Mouse (Mus musculus): ENCODE results near the gene Fam71a. TPM values are rescaled to one million over a fixed set of nuclear protein-coding genes. Genes with fewer than 3 reads are reported as not detected.

Gene Fam71a
- total and polyA plus RNA-seq, 3 experiments, result not detected

- H3K36me3 ChIP-seq (replicated peaks in 1 of 2; ENCODE audit: control insufficient read depth in 1 of 2, insufficient read depth in 1 of 2, low read length in 1 of 2), result no peaks in the 10 kb centered on the region
Measured at GRCm38 (mm10) chr1:191123696-191124095, 40.9 kb downstream of the Fam71a start.

GRCm38 (mm10) chr1:191122744-191123143 lies 41.9 kb downstream of the Fam71a start:
- no peak for TF ChIP-seq NELFE (IDR thresholded peaks at IDR 0.05; ENCODE audit: low read depth, low read length)
- no peak for TF ChIP-seq ELF1 (IDR thresholded peaks at IDR 0.05; ENCODE audit: low read depth, low read length)
- TF ChIP-seq MXI1 (IDR thresholded peaks at IDR 0.05; ENCODE audit: low read depth, low read length), result no peak
- no peak for TF ChIP-seq ETS1 (conservative IDR thresholded peaks at IDR 0.05; ENCODE audit: low read depth, low read length)
- TF ChIP-seq ZMIZ1 (IDR thresholded peaks at IDR 0.05; ENCODE audit: low read depth, low read length), result no peak
- no peak for TF ChIP-seq KAT2A (IDR thresholded peaks at IDR 0.05; ENCODE audit: insufficient replicate concordance, low read length)
- TF ChIP-seq ZKSCAN1 (IDR thresholded peaks at IDR 0.05; ENCODE audit: borderline replicate concordance, low read depth, low read length), result no peak
- TF ChIP-seq CHD2 (IDR thresholded peaks at IDR 0.05; ENCODE audit: low read length), result no peak
- no peak for TF ChIP-seq CHD1 (IDR thresholded peaks at IDR 0.05; ENCODE audit: low read depth, low read length)
- no peak for TF ChIP-seq ZNF384 (IDR thresholded peaks at IDR 0.05; ENCODE audit: low read depth, low read length)
- TF ChIP-seq SMC3 (IDR thresholded peaks at IDR 0.05; ENCODE audit: low read depth, low read length), result no peak
- no peak for TF ChIP-seq USF1 (IDR thresholded peaks at IDR 0.05; ENCODE audit: low read depth, low read length)
- TF ChIP-seq SIN3A (IDR thresholded peaks at IDR 0.05; ENCODE audit: low read length), result no peak
- TF ChIP-seq CTCF (conservative IDR thresholded peaks at IDR 0.05 in 1 of 2, IDR thresholded peaks at IDR 0.05 in 1 of 2; ENCODE audit: low read depth in 2 of 2, low read length in 2 of 2), result no peak
- no peak for TF ChIP-seq RAD21 (IDR thresholded peaks at IDR 0.05; ENCODE audit: low read depth, low read length)
- no peak for TF ChIP-seq TBP (conservative IDR thresholded peaks at IDR 0.05; ENCODE audit: low read depth, low read length)
- TF ChIP-seq EP300 (IDR thresholded peaks at IDR 0.05; ENCODE audit: low read length), result no peak
- no peak for TF ChIP-seq MYC (IDR thresholded peaks at IDR 0.05; ENCODE audit: low read depth, low read length)
- peaks cover 2% of the 10 kb centered on the region for H3K9me3 ChIP-seq (replicated peaks; ENCODE audit: low read length)
- no peak overlapping the region for H3K9ac ChIP-seq (ENCODE audit: insufficient read depth, low read depth)
- dilution Hi-C loops (cut with MboI; ENCODE audit: extremely low pct_ligation_motif_present, extremely low pct_unique_long_range_greater_than_20kb, low sequenced_read_pairs) (no loop called here), in situ Hi-C loops (cut with MboI; ENCODE audit: low pct_ligation_motif_present, low pct_unique_long_range_greater_than_20kb, low sequenced_read_pairs) (loop anchor here (25.0 kb wide), 1 partner anchor 690 kb away; the partner anchor contains the start of gene Nek2)
- no peaks in the 10 kb centered on the region for H3K36me3 ChIP-seq (replicated peaks in 1 of 2; ENCODE audit: control insufficient read depth in 1 of 2, insufficient read depth in 1 of 2, low read length in 1 of 2)
- H3K4me3 ChIP-seq (replicated peaks in 1 of 3; ENCODE audit: low read depth in 2 of 3, low read length in 2 of 3, poor library complexity in 1 of 3), result no peak overlapping the region
- DNase-seq (ENCODE audit: extremely low read depth), result no peak
- H3K4me1 ChIP-seq (ENCODE audit: control insufficient read depth in 1 of 2, insufficient read depth in 2 of 2), result peaks cover 34 to 65% of the 10 kb centered on the region in 2 experiments
- no peaks in the 10 kb centered on the region for H3K27me3 ChIP-seq (replicated peaks)
- H3K4me2 ChIP-seq (ENCODE audit: insufficient read depth, low read depth, poor library complexity, severe bottlenecking), result no peak overlapping the region
- H3K79me2 ChIP-seq (replicated peaks; ENCODE audit: control insufficient read depth, extremely low read depth, insufficient read depth, poor library complexity, severe bottlenecking), result no peaks in the 10 kb centered on the region
- H3K27ac ChIP-seq (ENCODE audit: insufficient read depth, low read depth), result no peak overlapping the region

More at GRCm38 (mm10) chr1:191123696-191124095, 40.9 kb downstream of the Fam71a start:
- peak overlapping the region; percentile 32; the same call in 1 of the 2 replicates for H3K27ac ChIP-seq (ENCODE audit: insufficient read depth, low read depth)
- H3K79me2 ChIP-seq (replicated peaks; ENCODE audit: control insufficient read depth, extremely low read depth, insufficient read depth, poor library complexity, severe bottlenecking), result no peaks in the 10 kb centered on the region
- in situ Hi-C loops (cut with MboI; ENCODE audit: low pct_ligation_motif_present, low pct_unique_long_range_greater_than_20kb, low sequenced_read_pairs) (loop anchor here (25.0 kb wide), 1 partner anchor 689 kb away; the partner anchor contains the start of gene Nek2), dilution Hi-C loops (cut with MboI; ENCODE audit: extremely low pct_ligation_motif_present, extremely low pct_unique_long_range_greater_than_20kb, low sequenced_read_pairs) (no loop called here)
- H3K27me3 ChIP-seq (replicated peaks), result no peaks in the 10 kb centered on the region
- peaks cover 29 to 55% of the 10 kb centered on the region in 2 experiments for H3K4me1 ChIP-seq (ENCODE audit: control insufficient read depth in 1 of 2, insufficient read depth in 2 of 2)
- no peak overlapping the region for H3K9ac ChIP-seq (ENCODE audit: insufficient read depth, low read depth)
- H3K4me2 ChIP-seq (ENCODE audit: insufficient read depth, low read depth, poor library complexity, severe bottlenecking), result 0 out of 2 replicates have a peak overlapping the region, but pooled peaks have one; percentile 64
- no peak for DNase-seq (ENCODE audit: extremely low read depth)
- H3K9me3 ChIP-seq (replicated peaks; ENCODE audit: low read length), result peaks cover 2% of the 10 kb centered on the region
- H3K4me3 ChIP-seq (replicated peaks in 1 of 3; ENCODE audit: low read depth in 2 of 3, low read length in 2 of 3, poor library complexity in 1 of 3), result no peak overlapping the region
- TF ChIP-seq MEF2A (IDR thresholded peaks at IDR 0.05; ENCODE audit: borderline replicate concordance, low read depth, low read length) (peak; percentile 59; the same call in 1 of the 2 replicates), ZMIZ1 (IDR thresholded peaks at IDR 0.05; ENCODE audit: low read depth, low read length) (no peak)

Data from CH12.LX (cell line).